Comparison of ENCODE assay signal across 9 mouse cellular contexts in genomic region chr4:107348529-107349310, GRCm38 (mm10). TPM values are rescaled to one million over a fixed set of nuclear protein-coding genes. Genes with fewer than 3 reads are reported as not detected.
DNase-seq lines count a peak whose midpoint lies in the region; ATAC-seq and TF ChIP-seq lines count a peak whose summit lies in the region.
"Had no signal": no experiment of that assay in that cellular context is flagged by ENCODE, and none has a peak within 500 bp of the region (broad histone marks: within the 10 kb centered on the region; RNA-seq: fewer than 3 reads in every experiment).

No protein-coding gene starts in this region.

- no peaks in the 10 kb centered on the region for H3K27me3 ChIP-seq in heart, embryonic 12.5 days (replicated peaks)
- H3K27me3 ChIP-seq in lung, embryonic 16.5 days (ENCODE audit: control insufficient read depth, insufficient read depth, low read depth, low read length): no peaks in the 10 kb centered on the region
- H3K27me3 ChIP-seq in stomach, postnatal 0 days (ENCODE audit: control insufficient read depth, insufficient read depth, low read length): no peaks in the 10 kb centered on the region

- H3K9me3 ChIP-seq in heart, embryonic 12.5 days (replicated peaks): no peaks in the 10 kb centered on the region
- H3K9me3 ChIP-seq in lung, embryonic 16.5 days (ENCODE audit: control insufficient read depth, low read length): no peaks in the 10 kb centered on the region
- H3K9me3 ChIP-seq in stomach, postnatal 0 days (ENCODE audit: control insufficient read depth, low read length): no peaks in the 10 kb centered on the region

- TF ChIP-seq CTCF in stomach, postnatal 0 days (IDR thresholded peaks at IDR 0.05; ENCODE audit: low read depth): no peak

- TF ChIP-seq EP300 in stomach, postnatal 0 days (optimal IDR thresholded peaks at IDR 0.05): no peak

- no peak for DNase-seq in heart, postnatal 36 days
- DNase-seq in retina, embryonic 14.5 days (ENCODE audit: low spot score): peak; percentile 42
- no peak for DNase-seq in retina, postnatal 1 day
- no peak for DNase-seq in stomach, postnatal 0 days (ENCODE audit: low spot score)
- no peak for DNase-seq in thymus, adult 18-20 months
- no peak for DNase-seq in left cerebral cortex, postnatal 25 days (ENCODE audit: low spot score in 2 of 2)

- no peak overlapping the region for H3K4me3 ChIP-seq in heart, embryonic 12.5 days
- no peak overlapping the region for H3K4me3 ChIP-seq in lung, embryonic 16.5 days (ENCODE audit: low read length)
- no peak overlapping the region for H3K4me3 ChIP-seq in stomach, postnatal 0 days (ENCODE audit: low read depth, low read length)

- 0 out of 2 replicates have a peak overlapping the region, but pooled peaks have one; percentile 32 for H3K4me2 ChIP-seq in heart, embryonic 12.5 days
- H3K4me2 ChIP-seq in lung, embryonic 16.5 days (ENCODE audit: low read depth, low read length): peak overlapping the region; percentile 1; the same call in 1 of the 2 replicates
- no peak overlapping the region for H3K4me2 ChIP-seq in stomach, postnatal 0 days (replicated peaks; ENCODE audit: low read depth)

- H3K27ac ChIP-seq in heart, embryonic 12.5 days (ENCODE audit: poor library complexity, severe bottlenecking): no peak overlapping the region
- peak overlapping the region; percentile 70 for H3K27ac ChIP-seq in lung, embryonic 16.5 days (ENCODE audit: low read length)
- H3K27ac ChIP-seq in stomach, postnatal 0 days (replicated peaks): no peak overlapping the region

- intact Hi-C loops in heart, postnatal 36 days (cut with DNase I): loop anchor here (1.0 to 5.0 kb wide), 2 partner anchors 98 to 151 kb away; no protein-coding TSS in a partner anchor
- intact Hi-C loops in left cerebral cortex, postnatal 25 days (cut with DNase I): loop anchor here (1.0 kb wide), 1 partner anchor 97 kb away; no protein-coding TSS in a partner anchor

- H3K36me3 ChIP-seq in heart, embryonic 12.5 days: peaks cover 27% of the 10 kb centered on the region
- peaks cover 2% of the 10 kb centered on the region; the same call in 1 of the 2 replicates for H3K36me3 ChIP-seq in lung, embryonic 16.5 days (ENCODE audit: control insufficient read depth, insufficient read depth, low read length)
- H3K36me3 ChIP-seq in stomach, postnatal 0 days (ENCODE audit: control insufficient read depth, insufficient read depth, low read length): 0 out of 2 replicates have a peak, but pooled peaks cover 3% of the 10 kb centered on the region

- WGBS in heart, embryonic 12.5 days: 70% methylated on average over 20 of the region's 20 CpGs
- 54% methylated on average over 20 of the region's 20 CpGs for WGBS in lung, embryonic 16.5 days
- WGBS in stomach, postnatal 0 days: 68% methylated on average over 20 of the region's 20 CpGs

- peaks cover 6% of the 10 kb centered on the region; the same call in 1 of the 2 replicates for H3K4me1 ChIP-seq in heart, embryonic 12.5 days (replicated peaks)
- peaks cover 6% of the 10 kb centered on the region for H3K4me1 ChIP-seq in lung, embryonic 16.5 days (replicated peaks; ENCODE audit: control insufficient read depth, insufficient read depth, low read length)
- H3K4me1 ChIP-seq in stomach, postnatal 0 days (replicated peaks; ENCODE audit: control insufficient read depth, insufficient read depth): no peaks in the 10 kb centered on the region

- peak overlapping the region; percentile 25; the same call in 1 of the 2 replicates for H3K9ac ChIP-seq in heart, embryonic 12.5 days
- H3K9ac ChIP-seq in lung, embryonic 16.5 days (ENCODE audit: low read length): 0 out of 2 replicates have a peak overlapping the region, but pooled peaks have one; percentile 25
- H3K9ac ChIP-seq in stomach, postnatal 0 days (ENCODE audit: low read length): no peak overlapping the region

- ATAC-seq in heart, embryonic 12.5 days (ENCODE audit: insufficient number of reproducible peaks, low FRiP score): no peak
- ATAC-seq in lung, embryonic 16.5 days (ENCODE audit: low read depth): peak; percentile 82
- 0 out of 2 replicates have a peak, but pooled peaks have one; percentile 20 for ATAC-seq in stomach, postnatal 0 days (ENCODE audit: low FRiP score, low TSS enrichment)

RNA-seq across cellular contexts. Expression of gene Ndc1, which starts 18.9 kb away (rescaled TPM):
- polyA plus RNA-seq in heart, embryonic 12.5 days (2016; fragmentation: Nextera tagmentation; extraction: Ambion mirVana): 32.5 and 34.2 TPM in 2 replicates
- 10 to 100 TPM; 10.4 to 11.9 TPM for total RNA-seq in heart, postnatal 36 days (2021)
- polyA plus RNA-seq in lung, embryonic 16.5 days (2015; fragmentation: Nextera tagmentation; extraction: Ambion mirVana): 31.2 and 34.8 TPM in 2 replicates
- polyA plus RNA-seq in stomach, postnatal 0 days (2015; fragmentation: Nextera tagmentation; extraction: Ambion mirVana): 7.1 and 7.6 TPM in 2 replicates
- 10 to 100 TPM; 12.1 to 12.2 TPM for total RNA-seq in left cerebral cortex, postnatal 25 days (2021)

RNA-seq across cellular contexts. Expression of gene Yipf1, which starts 34.6 kb away (rescaled TPM):
- 38.0 and 39.5 TPM in 2 replicates for polyA plus RNA-seq in heart, embryonic 12.5 days (2016; fragmentation: Nextera tagmentation; extraction: Ambion mirVana)
- total RNA-seq in heart, postnatal 36 days (2021): 10 to 100 TPM; 21.2 to 22.7 TPM
- 55.5 and 56.4 TPM in 2 replicates for polyA plus RNA-seq in lung, embryonic 16.5 days (2015; fragmentation: Nextera tagmentation; extraction: Ambion mirVana)
- 67.9 and 68.8 TPM in 2 replicates for polyA plus RNA-seq in stomach, postnatal 0 days (2015; fragmentation: Nextera tagmentation; extraction: Ambion mirVana)
- total RNA-seq in left cerebral cortex, postnatal 25 days (2021): 10 to 100 TPM; 41.3 to 44.9 TPM

RNA-seq across cellular contexts. Expression of gene Dio1, which starts 41.8 kb away (rescaled TPM):
- not detected in 2 replicates for polyA plus RNA-seq in heart, embryonic 12.5 days (2016; fragmentation: Nextera tagmentation; extraction: Ambion mirVana)
- not detected for total RNA-seq in heart, postnatal 36 days (2021)
- polyA plus RNA-seq in lung, embryonic 16.5 days (2015; fragmentation: Nextera tagmentation; extraction: Ambion mirVana): 0.16 and 0.44 TPM in 2 replicates
- 0.87 and 0.93 TPM in 2 replicates for polyA plus RNA-seq in stomach, postnatal 0 days (2015; fragmentation: Nextera tagmentation; extraction: Ambion mirVana)
- not detected for total RNA-seq in left cerebral cortex, postnatal 25 days (2021)
- total RNA-seq: layer of hippocampus, adult 8-10 months had no signal
